Mouse (Mus musculus) heart, embryonic 12.5 days (tissue): ENCODE data around the gene Rdh9. TPM values are rescaled to one million over a fixed set of nuclear protein-coding genes. Genes with fewer than 3 reads are reported as not detected.

Experiments used
- ATAC-seq: fragments of 200-750 bp; cut with Nextera tagmentation; 2 replicates; pipeline ENCODE4 v1.8.0; 2017; ENCODE audit warnings: moderate TSS enrichment, moderate library complexity; ENCODE audit not compliant: insufficient number of reproducible peaks, low FRiP score
- H3K27ac ChIP-seq: fragments of 300-500 bp; sonication (generic); 2 replicates; pipeline ENCODE4 v1.5.1; 2016; ENCODE audit warnings: mild to moderate bottlenecking, moderate library complexity; ENCODE audit not compliant: poor library complexity, severe bottlenecking
- H3K27me3 ChIP-seq: fragments of 300-500 bp; sonication (generic); replicated peaks from 2 replicates; pipeline ENCODE4 v1.6.1; 2016; ENCODE audit warnings: mild to moderate bottlenecking, moderate library complexity
- H3K36me3 ChIP-seq: fragments of 300-500 bp; sonication (generic); 2 replicates; pipeline ENCODE4 v1.6.1; 2016; ENCODE audit warnings: mild to moderate bottlenecking, moderate library complexity
- H3K4me1 ChIP-seq: fragments of 300-500 bp; sonication (generic); replicated peaks from 2 replicates; pipeline ENCODE4 v1.6.1; 2016; ENCODE audit warnings: mild to moderate bottlenecking
- H3K4me2 ChIP-seq: fragments of 300-500 bp; sonication (generic); 2 replicates; pipeline ENCODE4 v1.6.1; 2016; ENCODE audit warnings: mild to moderate bottlenecking, moderate library complexity
- H3K4me3 ChIP-seq: fragments of 300-500 bp; sonication (generic); 2 replicates; pipeline ENCODE4 v1.5.1; 2016; ENCODE audit warnings: mild to moderate bottlenecking
- H3K9ac ChIP-seq: fragments of 300-500 bp; sonication (generic); 2 replicates; pipeline ENCODE4 v1.6.1; 2016; ENCODE audit warnings: mild to moderate bottlenecking, moderate library complexity
- H3K9me3 ChIP-seq: fragments of 300-500 bp; sonication (generic); replicated peaks from 2 replicates; pipeline ENCODE4 v1.6.1; 2016; ENCODE audit warnings: mild to moderate bottlenecking, moderate library complexity
- WGBS: fragments of 180-500 bp; shearing (Covaris S2); methylation state at CpG from one replicate; pipeline ENCODE4 v1.1.7; 2016; 5-methylcytosine and 5-hydroxymethylcytosine counted together
- polyA plus RNA-seq: library from polyadenylated mRNA; unstranded; fragments of >200 nt; fragmentation: Nextera tagmentation; extraction: Ambion mirVana; gene quantifications from 2 replicates; pipeline ENCODE4 v1.2.1, GENCODE M21; 2016

Rdh9 gene
- 0.06 and 0.10 TPM in 2 replicates for polyA plus RNA-seq

- no peaks in the 10 kb centered on the region for H3K4me1 ChIP-seq
- H3K9ac ChIP-seq = no peak within 1 kb of the TSS
- no peaks in the 10 kb centered on the region for H3K9me3 ChIP-seq
- no peak within 1 kb of the TSS for H3K4me3 ChIP-seq
- 70% methylated on average over 2 of the region's 2 CpGs for WGBS
- H3K27me3 ChIP-seq = no peaks in the 10 kb centered on the region
- no peak within 1 kb of the TSS for H3K4me2 ChIP-seq
- H3K27ac ChIP-seq = no peak within 1 kb of the TSS
- no peak for ATAC-seq
- no peaks in the 10 kb centered on the region for H3K36me3 ChIP-seq
Observed at GRCm38 (mm10) chr10:127776011-127776410, at the start of gene Rdh9. TSS of gene Rdh9 (plus strand) at chr10:127776386.

- H3K4me2 ChIP-seq = no peak overlapping the region
- ATAC-seq = no peak
- no peak overlapping the region for H3K27ac ChIP-seq
- H3K9ac ChIP-seq = no peak overlapping the region
- peaks cover 34% of the 10 kb centered on the region for H3K27me3 ChIP-seq
- H3K36me3 ChIP-seq = no peaks in the 10 kb centered on the region
- no peak overlapping the region for H3K4me3 ChIP-seq
- H3K4me1 ChIP-seq = no peaks in the 10 kb centered on the region
- no peaks in the 10 kb centered on the region for H3K9me3 ChIP-seq
- WGBS = 74% methylated on average over 8 of the region's 8 CpGs
Observed at GRCm38 (mm10) chr10:127728437-127728836, 47.7 kb upstream of the Rdh9 start.

- Histone ChIP-seq H3K9me3 (no peaks in the 10 kb centered on the region), H3K4me2 (no peak overlapping the region), H3K27me3 (peaks cover 28% of the 10 kb centered on the region), H3K4me1 (no peaks in the 10 kb centered on the region; the same call in 1 of the 2 replicates), H3K4me3 (no peak overlapping the region), H3K36me3 (no peaks in the 10 kb centered on the region), H3K27ac (no peak overlapping the region), H3K9ac (no peak overlapping the region)
- WGBS = 61% methylated on average over 11 of the region's 11 CpGs
- ATAC-seq = no peak
Observed at GRCm38 (mm10) chr10:127730285-127730932, 45.8 kb upstream of the Rdh9 start.

- Histone ChIP-seq H3K9ac (no peak overlapping the region), H3K9me3 (no peaks in the 10 kb centered on the region), H3K27me3 (peaks cover 25% of the 10 kb centered on the region), H3K4me3 (no peak overlapping the region), H3K36me3 (no peaks in the 10 kb centered on the region), H3K27ac (no peak overlapping the region), H3K4me2 (no peak overlapping the region), H3K4me1 (no peaks in the 10 kb centered on the region; the same call in 1 of the 2 replicates)
- WGBS = 58% methylated on average over 9 of the region's 9 CpGs
- no peak for ATAC-seq
Observed at GRCm38 (mm10) chr10:127730933-127731310, 45.3 kb upstream of the Rdh9 start.

GRCm38 (mm10) chr10:127731397-127731796 is 44.8 kb upstream of the Rdh9 start:
- no peak for ATAC-seq
- Histone ChIP-seq H3K36me3 (no peaks in the 10 kb centered on the region), H3K4me2 (no peak overlapping the region), H3K27me3 (peaks cover 23% of the 10 kb centered on the region), H3K4me1 (no peaks in the 10 kb centered on the region; the same call in 1 of the 2 replicates), H3K27ac (no peak overlapping the region), H3K9ac (no peak overlapping the region), H3K9me3 (no peaks in the 10 kb centered on the region), H3K4me3 (no peak overlapping the region)
- 38% methylated on average over 5 of the region's 5 CpGs for WGBS

- Histone ChIP-seq H3K4me2 (no peak overlapping the region), H3K9me3 (no peaks in the 10 kb centered on the region), H3K27ac (no peak overlapping the region), H3K9ac (no peak overlapping the region), H3K36me3 (no peaks in the 10 kb centered on the region), H3K4me1 (peaks cover 9% of the 10 kb centered on the region), H3K4me3 (no peak overlapping the region), H3K27me3 (0 out of 2 replicates have a peak, but pooled peaks cover 4% of the 10 kb centered on the region)
- 21% methylated on average over 5 of the region's 5 CpGs for WGBS
- ATAC-seq = no peak
Observed at GRCm38 (mm10) chr10:127734434-127734833, 41.8 kb upstream of the Rdh9 start.

- ATAC-seq = no peak
- peaks cover 14% of the 10 kb centered on the region for H3K4me1 ChIP-seq
- H3K9ac ChIP-seq = no peak overlapping the region
- H3K4me2 ChIP-seq = no peak overlapping the region
- H3K27ac ChIP-seq = no peak overlapping the region
- 76% methylated on average over 2 of the region's 2 CpGs for WGBS
- no peaks in the 10 kb centered on the region for H3K27me3 ChIP-seq
- H3K9me3 ChIP-seq = no peaks in the 10 kb centered on the region
- no peak overlapping the region for H3K4me3 ChIP-seq
- H3K36me3 ChIP-seq = peaks cover under 1% of the 10 kb centered on the region
Observed at GRCm38 (mm10) chr10:127736266-127736665, 39.9 kb upstream of the Rdh9 start.

- Histone ChIP-seq H3K4me1 (peaks cover 14% of the 10 kb centered on the region), H3K27me3 (no peaks in the 10 kb centered on the region), H3K9ac (no peak overlapping the region), H3K36me3 (peaks cover 7% of the 10 kb centered on the region), H3K9me3 (no peaks in the 10 kb centered on the region), H3K4me3 (no peak overlapping the region), H3K27ac (no peak overlapping the region), H3K4me2 (no peak overlapping the region)
- 48% methylated on average over 4 of the region's 4 CpGs for WGBS
- ATAC-seq = no peak
Observed at GRCm38 (mm10) chr10:127736916-127737315, 39.3 kb upstream of the Rdh9 start.

- no peak overlapping the region for H3K9ac ChIP-seq
- no peak overlapping the region for H3K27ac ChIP-seq
- ATAC-seq = no peak
- peaks cover 14% of the 10 kb centered on the region for H3K36me3 ChIP-seq
- H3K4me3 ChIP-seq = no peak overlapping the region
- H3K4me2 ChIP-seq = no peak overlapping the region
- no peaks in the 10 kb centered on the region for H3K27me3 ChIP-seq
- H3K4me1 ChIP-seq = peaks cover 14% of the 10 kb centered on the region
- 30% methylated on average over 2 of the region's 2 CpGs for WGBS
- H3K9me3 ChIP-seq = no peaks in the 10 kb centered on the region
Observed at GRCm38 (mm10) chr10:127737552-127737951, 38.6 kb upstream of the Rdh9 start.

- H3K27ac ChIP-seq = no peak overlapping the region
- ATAC-seq = 0 out of 2 replicates have a peak, but pooled peaks have one; percentile 31
- WGBS = 32% methylated on average over 13 of the region's 13 CpGs
- H3K4me3 ChIP-seq = peak overlapping the region; percentile 99; the same call in 1 of the 2 replicates
- H3K4me1 ChIP-seq = peaks cover 14% of the 10 kb centered on the region
- H3K27me3 ChIP-seq = no peaks in the 10 kb centered on the region
- peak overlapping the region; percentile 77 for H3K4me2 ChIP-seq
- H3K9me3 ChIP-seq = no peaks in the 10 kb centered on the region
- H3K36me3 ChIP-seq = peaks cover 21% of the 10 kb centered on the region
- no peak overlapping the region for H3K9ac ChIP-seq
Observed at GRCm38 (mm10) chr10:127738151-127738882, 37.9 kb upstream of the Rdh9 start.

- Histone ChIP-seq H3K9me3 (no peaks in the 10 kb centered on the region), H3K27me3 (no peaks in the 10 kb centered on the region), H3K36me3 (peaks cover 30% of the 10 kb centered on the region), H3K4me1 (peaks cover 14% of the 10 kb centered on the region), H3K4me3 (peak within 1 kb of the TSS; percentile 99), H3K27ac (peak within 1 kb of the TSS; percentile 74), H3K9ac (peak within 1 kb of the TSS; percentile 99), H3K4me2 (peak within 1 kb of the TSS; percentile 77)
- peak; percentile 84 for ATAC-seq
- WGBS = 2% methylated on average over 55 of the region's 61 CpGs
Observed at GRCm38 (mm10) chr10:127739083-127739660, 37.0 kb upstream of the Rdh9 start, which contains the start of gene Zbtb39. TSS of gene Zbtb39 (plus strand) at chr10:127739538.
